Mouse (Mus musculus) megakaryocyte, embryonic 14.5 days (primary cell): ENCODE measurements around the gene Nap1l4. TPM values are rescaled to one million over a fixed set of nuclear protein-coding genes. Genes with fewer than 3 reads are reported as not detected.

Experiments used
- H3K27me3 ChIP-seq: replicated peaks from 2 replicates; pipeline ENCODE3; 2012; ENCODE audit warnings: inconsistent platforms
- H3K36me3 ChIP-seq: replicated peaks from 2 replicates; pipeline ENCODE3; 2012; ENCODE audit warnings: low read length, inconsistent platforms, mixed read lengths
- H3K4me1 ChIP-seq: 2 replicates; pipeline ENCODE4 v1.6.1; 2012; ENCODE audit warnings: inconsistent platforms
- H3K4me3 ChIP-seq: replicated peaks from 2 replicates; pipeline ENCODE3; 2012; ENCODE audit warnings: moderate library complexity, mild to moderate bottlenecking, inconsistent platforms
- H3K9me3 ChIP-seq: 2 replicates; pipeline ENCODE4 v1.6.1; 2012; ENCODE audit warnings: inconsistent platforms
- FLI1 ChIP-seq: IDR thresholded peaks from 2 replicates; pipeline ENCODE4 v1.6.1; 2012; ENCODE audit warnings: low read length, inconsistent platforms, mixed read lengths
- GATA1 ChIP-seq: IDR thresholded peaks from 3 replicates; pipeline ENCODE4 v1.6.1; 2012; ENCODE audit warnings: mixed read lengths, low read length, inconsistent platforms, borderline replicate concordance
- polyA plus RNA-seq: library from polyadenylated mRNA; stranded (reverse); fragments of >175 nt; gene quantifications from 2 replicates; pipeline ENCODE4 v1.2.3, GENCODE M21; 2012; ENCODE audit warnings: low replicate concordance; ENCODE audit not compliant: insufficient read depth

The Nap1l4 gene
- polyA plus RNA-seq, 1 experiment: 38.9 TPM

- peaks cover 64% of the 10 kb centered on the region for H3K27me3 ChIP-seq
- peaks cover 32% of the 10 kb centered on the region for H3K4me1 ChIP-seq
- no peak overlapping the region for H3K4me3 ChIP-seq
- peaks cover 4% of the 10 kb centered on the region for H3K36me3 ChIP-seq
- no peaks in the 10 kb centered on the region for H3K9me3 ChIP-seq
- TF ChIP-seq FLI1: no peak
- no peak for TF ChIP-seq GATA1
These were observed 43.5 kb downstream of the Nap1l4 start for GRCm38 (mm10) chr7:143505411-143505810.

DNA sequence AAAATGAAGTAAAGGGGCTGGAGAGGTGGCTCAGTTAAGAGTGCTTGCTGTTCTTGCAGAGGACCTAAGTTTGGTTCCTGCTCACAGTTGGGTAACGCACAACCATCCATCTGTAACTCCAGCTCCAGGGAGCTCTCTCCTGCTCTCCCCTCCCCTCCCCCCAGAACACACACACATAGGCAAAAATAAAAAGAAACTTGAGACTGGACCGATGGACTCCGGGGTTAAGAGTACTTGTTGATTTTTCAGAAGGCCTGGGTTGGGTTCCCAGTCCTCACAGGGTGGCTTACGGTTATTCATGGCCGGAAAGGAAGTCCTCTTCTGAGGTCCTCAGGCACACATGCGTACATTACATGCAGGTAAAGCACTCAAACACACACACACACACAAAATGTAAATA, 45.0 kb downstream of the Nap1l4 start:
- Histone ChIP-seq H3K9me3 (no peaks in the 10 kb centered on the region), H3K27me3 (peaks cover 73% of the 10 kb centered on the region), H3K4me3 (no peak overlapping the region), H3K4me1 (peaks cover 32% of the 10 kb centered on the region), H3K36me3 (no peaks in the 10 kb centered on the region)
- TF ChIP-seq FLI1: no peak

GRCm38 (mm10) chr7:143502418-143503200, 46.3 kb downstream of the Nap1l4 start, which contains the start of gene Phlda2:
Gene Phlda2, minus strand, starts transcription at chr7:143503150.
- Histone ChIP-seq H3K4me3 (peak within 1 kb of the TSS; percentile 90), H3K27me3 (peaks cover 77% of the 10 kb centered on the region), H3K4me1 (peaks cover 28% of the 10 kb centered on the region), H3K36me3 (no peaks in the 10 kb centered on the region), H3K9me3 (no peaks in the 10 kb centered on the region)
- TF ChIP-seq GATA1 (no peak), FLI1 (no peak)

DNA sequence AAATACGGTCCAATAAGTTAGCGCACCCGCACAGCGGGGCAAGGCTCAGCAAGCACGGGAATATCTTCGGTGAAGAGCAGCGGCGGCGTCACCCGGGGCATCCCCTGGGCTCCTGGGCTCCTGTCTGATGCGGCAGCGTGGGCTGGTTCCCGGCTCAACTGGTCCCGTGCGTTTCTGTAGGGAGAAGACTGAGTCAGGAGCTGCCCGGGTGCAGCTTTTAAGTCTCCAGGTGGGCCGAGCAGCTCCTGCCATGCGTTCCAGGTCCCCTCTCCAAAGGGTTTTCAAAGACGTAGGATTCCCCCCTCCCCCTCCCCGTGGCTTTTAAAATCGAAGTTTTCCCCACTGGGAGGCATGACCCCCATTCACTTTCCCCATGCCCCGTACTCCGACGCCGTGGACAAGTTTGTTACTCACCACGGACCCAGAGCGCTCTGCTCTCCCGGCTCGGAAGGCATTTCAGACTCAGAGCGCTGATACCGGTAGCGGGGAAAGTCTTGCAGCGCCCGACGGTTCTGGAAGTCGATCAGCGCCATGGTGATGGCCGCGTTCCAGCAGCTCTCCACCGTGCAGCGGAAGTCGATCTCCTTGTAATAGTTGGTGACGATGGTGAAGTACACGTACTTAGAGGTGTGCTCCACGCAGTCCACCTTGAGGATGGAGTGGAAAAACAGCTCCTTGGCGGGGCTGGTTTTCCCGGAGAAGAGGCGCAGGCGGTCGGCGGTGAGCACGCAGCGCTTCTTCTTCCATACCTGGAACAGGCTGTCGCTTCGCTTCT, 47.1 kb downstream of the Nap1l4 start:
- Histone ChIP-seq H3K9me3 (no peaks in the 10 kb centered on the region), H3K27me3 (peaks cover 84% of the 10 kb centered on the region), H3K4me3 (peak overlapping the region; percentile 90), H3K4me1 (peaks cover 29% of the 10 kb centered on the region), H3K36me3 (no peaks in the 10 kb centered on the region)
- no peak for TF ChIP-seq FLI1
- TF ChIP-seq GATA1: no peak

DNA sequence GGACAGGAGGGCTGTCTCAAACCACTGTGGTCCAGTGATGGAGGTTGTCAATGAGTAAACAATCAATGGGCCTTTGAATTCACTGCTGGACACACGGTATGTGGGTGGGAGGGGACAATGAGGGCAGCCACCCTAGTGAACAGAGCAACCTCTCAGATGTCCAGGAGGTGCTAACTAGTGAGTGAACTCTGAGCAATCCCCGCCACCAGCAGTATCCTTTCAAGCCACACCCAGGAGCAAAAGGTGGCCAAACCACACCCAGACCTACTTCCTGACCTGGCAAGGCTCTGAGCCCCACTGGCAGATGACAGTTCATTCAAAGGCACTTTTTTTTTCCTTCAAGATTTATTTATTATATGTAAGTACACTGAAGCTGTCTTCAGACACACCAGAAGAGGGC, 48.0 kb downstream of the Nap1l4 start:
- H3K4me1 ChIP-seq: peaks cover 25% of the 10 kb centered on the region
- peaks cover 82% of the 10 kb centered on the region for H3K27me3 ChIP-seq

DNA sequence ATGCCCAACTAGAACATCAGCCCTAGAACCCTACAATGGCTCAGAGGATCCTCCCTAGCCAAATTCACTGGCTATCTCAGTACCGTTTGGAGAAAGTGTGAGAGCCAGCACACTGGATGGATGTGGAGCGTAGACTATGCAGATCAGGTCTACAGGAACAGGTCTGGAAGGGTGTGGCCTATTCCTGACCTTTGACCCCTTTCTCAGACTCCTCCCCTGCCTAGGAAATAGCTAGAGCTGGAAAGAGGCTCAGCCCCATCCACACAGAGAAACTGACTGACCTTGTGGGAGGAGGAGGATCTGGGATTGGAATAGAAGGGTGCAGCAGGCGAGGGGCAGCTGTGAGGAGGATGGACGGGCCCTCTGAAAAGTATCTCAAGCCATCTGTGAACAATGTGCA, 50.3 kb downstream of the Nap1l4 start:
- TF ChIP-seq GATA1 (no peak), FLI1 (no peak)
- peaks cover 80% of the 10 kb centered on the region for H3K27me3 ChIP-seq
- H3K4me1 ChIP-seq: peaks cover 47% of the 10 kb centered on the region
- H3K9me3 ChIP-seq: no peaks in the 10 kb centered on the region
- no peaks in the 10 kb centered on the region for H3K36me3 ChIP-seq
- H3K4me3 ChIP-seq: no peak overlapping the region

More for the DNA sequence above, 48.0 kb downstream of the Nap1l4 start:
- Histone ChIP-seq H3K9me3 (no peaks in the 10 kb centered on the region), H3K4me3 (no peak overlapping the region), H3K36me3 (no peaks in the 10 kb centered on the region)
- TF ChIP-seq FLI1: no peak
- TF ChIP-seq GATA1: no peak

DNA sequence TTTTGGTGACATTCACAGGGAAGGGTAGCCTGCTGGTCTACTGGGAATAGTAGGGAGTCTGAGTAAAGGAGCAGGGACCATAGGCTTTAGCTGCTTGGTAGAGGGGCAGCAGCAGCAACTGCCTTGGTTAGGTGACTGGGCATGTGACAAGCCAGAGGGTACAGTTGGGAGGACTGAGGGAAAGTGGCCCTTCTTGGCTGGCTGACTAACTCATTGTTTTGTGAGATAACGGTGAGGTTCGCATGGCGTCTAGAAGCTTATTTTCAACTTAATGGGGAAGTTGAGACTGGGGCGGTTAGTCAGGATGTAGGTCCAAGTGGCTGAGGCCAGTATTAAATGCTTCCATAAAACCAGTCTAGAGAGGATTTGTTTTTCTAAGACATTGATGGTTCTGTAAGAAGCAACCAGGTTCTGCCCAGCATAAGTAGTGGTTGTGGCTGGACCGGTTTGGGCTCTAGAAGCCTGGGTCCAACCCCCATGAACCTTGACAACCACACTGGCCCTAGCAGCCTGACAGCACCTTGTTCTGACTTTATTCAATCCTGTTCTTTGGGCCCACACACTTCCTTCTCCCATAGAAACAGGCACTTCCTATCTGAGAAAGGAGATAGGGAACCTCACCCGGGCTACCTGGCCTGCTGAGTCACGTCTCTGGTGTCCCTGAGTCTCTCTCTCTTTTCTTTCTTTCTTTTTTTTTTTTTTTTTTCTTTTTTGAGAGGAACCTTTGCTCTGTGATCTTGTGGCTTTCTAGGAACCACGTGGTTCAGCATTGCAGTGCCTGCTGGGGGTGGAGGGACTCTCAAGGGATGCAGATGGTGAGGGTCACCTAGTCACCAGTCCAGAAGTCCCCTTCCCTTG, 53.6 kb downstream of the Nap1l4 start:
- TF ChIP-seq GATA1: no peak
- no peak for TF ChIP-seq FLI1
- Histone ChIP-seq H3K9me3 (no peaks in the 10 kb centered on the region), H3K27me3 (peaks cover 80% of the 10 kb centered on the region), H3K4me3 (peak overlapping the region; percentile 62), H3K36me3 (no peaks in the 10 kb centered on the region), H3K4me1 (peaks cover 32% of the 10 kb centered on the region)

GRCm38 (mm10) chr7:143493616-143494126, 55.2 kb downstream of the Nap1l4 start:
- no peak overlapping the region for H3K4me3 ChIP-seq
- H3K27me3 ChIP-seq: peaks cover 78% of the 10 kb centered on the region
- TF ChIP-seq FLI1 (no peak), GATA1 (no peak)
- no peaks in the 10 kb centered on the region for H3K36me3 ChIP-seq
- H3K9me3 ChIP-seq: no peaks in the 10 kb centered on the region
- peaks cover 32% of the 10 kb centered on the region for H3K4me1 ChIP-seq

- TF ChIP-seq GATA1 (no peak), FLI1 (no peak)
- no peak overlapping the region for H3K4me3 ChIP-seq
- peaks cover 15% of the 10 kb centered on the region for H3K4me1 ChIP-seq
- H3K9me3 ChIP-seq: no peaks in the 10 kb centered on the region
- no peaks in the 10 kb centered on the region for H3K36me3 ChIP-seq
- H3K27me3 ChIP-seq: peaks cover 79% of the 10 kb centered on the region
These were observed 59.2 kb downstream of the Nap1l4 start for GRCm38 (mm10) chr7:143489735-143490134.
